Mouse (Mus musculus) kidney, postnatal 14 days (tissue): ENCODE results near the gene Ttpal.
"Not testable (repeated sequence)": the region's sequence is repeated elsewhere in the genome, so short reads cannot be mapped to it uniquely, and the experiment has no call there.

Source experiments
- DNase-seq: peaks from one replicate; pipeline ENCODE4 v3.0.0; 2022; ENCODE audit warnings: mixed read lengths

Ttpal gene

GRCm38 (mm10) chr2:163593636-163594282 is 8.4 kb upstream of the Ttpal start:
- DNase-seq: peak; percentile 51

GRCm38 (mm10) chr2:163595119-163595518 is 7.0 kb upstream of the Ttpal start:
- DNase-seq: peak; percentile 64

DNA sequence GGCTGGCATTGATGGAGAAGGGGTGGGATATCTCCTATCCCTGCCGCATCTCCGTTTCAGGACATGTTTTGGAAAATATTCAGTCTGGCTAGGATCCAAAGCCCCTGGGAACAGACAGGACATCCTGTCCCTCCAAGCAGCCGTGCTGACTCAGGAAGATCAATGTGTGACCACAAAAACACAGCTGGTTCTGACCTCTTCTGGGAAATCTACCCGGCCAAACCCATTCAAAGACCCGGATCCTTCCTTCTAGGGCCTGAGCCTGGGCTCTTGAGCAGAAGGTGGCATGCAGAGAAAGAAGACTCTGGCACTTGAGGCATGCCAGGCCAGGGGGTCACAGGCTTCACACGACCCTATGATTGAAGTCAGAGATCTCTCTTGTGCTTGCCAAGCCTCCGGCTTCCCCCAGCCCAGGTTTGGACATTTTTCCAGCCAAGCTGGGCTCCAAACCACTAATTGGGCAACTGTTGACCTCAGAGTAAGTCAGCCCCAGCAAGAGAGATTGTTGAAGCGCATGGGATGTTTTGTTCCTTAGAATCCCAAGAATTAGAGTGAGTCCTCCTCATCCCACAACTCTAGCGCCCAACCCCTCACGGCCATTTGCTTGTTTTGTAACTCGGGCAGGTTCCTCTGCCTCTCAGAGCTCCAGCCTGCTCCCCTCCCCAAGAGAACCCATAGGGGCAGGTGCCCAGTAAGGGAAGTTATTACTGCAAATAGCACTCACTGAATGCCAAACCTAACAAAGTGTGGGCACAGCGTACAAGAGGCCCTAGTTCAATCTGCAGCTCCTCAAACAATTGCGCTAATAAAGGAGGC is 5.8 kb upstream of the Ttpal start:
- DNase-seq: peak; percentile 91

DNA sequence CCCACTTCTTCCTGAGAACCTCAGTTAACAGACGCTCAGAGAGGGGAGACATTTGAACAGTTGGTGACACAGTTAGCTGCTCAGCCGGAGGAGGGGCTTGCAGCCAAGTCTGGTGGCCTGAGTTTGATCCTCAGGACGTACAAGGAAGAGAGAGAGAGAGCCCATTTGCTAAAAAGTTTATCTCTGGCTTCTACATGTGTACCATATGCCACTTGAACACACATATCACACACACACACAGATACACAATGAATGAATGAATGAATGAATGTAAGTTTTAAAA is 5.3 kb upstream of the Ttpal start:
- DNase-seq: no peak

DNA sequence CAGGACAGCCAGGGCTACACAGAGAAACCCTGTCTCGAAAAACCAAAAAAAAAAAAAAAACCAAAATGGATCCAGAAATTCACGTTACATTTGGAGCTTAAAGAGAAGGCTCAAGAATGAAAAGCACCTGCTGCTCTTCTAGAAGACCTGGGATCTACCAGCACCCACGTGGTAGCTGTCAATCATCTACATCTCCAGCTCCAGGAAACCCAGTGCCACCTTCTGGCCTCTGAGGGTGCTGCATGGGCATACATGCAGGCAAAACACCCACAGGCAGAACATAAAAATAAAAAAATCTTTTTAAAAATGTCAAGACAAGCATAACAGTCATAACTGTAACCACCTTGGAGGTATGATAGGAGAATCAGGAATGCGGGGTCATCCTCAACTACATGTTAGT is 4.5 kb upstream of the Ttpal start:
- peak; percentile 82 for DNase-seq

GRCm38 (mm10) chr2:163599226-163599625 is 2.9 kb upstream of the Ttpal start:
- DNase-seq: peak; percentile 73

DNA sequence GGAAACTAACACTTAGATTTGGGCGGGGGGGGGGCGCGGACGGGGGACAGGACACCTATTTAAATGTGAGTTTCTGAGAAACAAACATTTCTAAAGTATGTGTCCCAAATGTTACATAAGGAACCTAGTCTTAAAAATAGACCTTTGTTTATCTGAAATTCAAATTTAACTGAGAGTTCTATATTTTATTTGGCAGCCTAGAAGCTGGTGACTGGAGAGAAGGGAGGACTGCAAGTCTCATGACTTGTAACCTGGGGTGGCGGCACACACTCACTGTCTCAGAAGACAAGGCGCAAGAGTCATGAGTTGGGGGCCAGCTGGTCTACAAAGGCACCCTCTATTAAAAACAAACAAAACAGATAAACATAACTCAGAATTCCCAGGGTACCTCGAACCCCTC is 1.0 kb upstream of the Ttpal start:
- no peak for DNase-seq

- DNase-seq: no peak
Observed at GRCm38 (mm10) chr2:163601712-163602100, 408 bp upstream of the Ttpal start.

DNA sequence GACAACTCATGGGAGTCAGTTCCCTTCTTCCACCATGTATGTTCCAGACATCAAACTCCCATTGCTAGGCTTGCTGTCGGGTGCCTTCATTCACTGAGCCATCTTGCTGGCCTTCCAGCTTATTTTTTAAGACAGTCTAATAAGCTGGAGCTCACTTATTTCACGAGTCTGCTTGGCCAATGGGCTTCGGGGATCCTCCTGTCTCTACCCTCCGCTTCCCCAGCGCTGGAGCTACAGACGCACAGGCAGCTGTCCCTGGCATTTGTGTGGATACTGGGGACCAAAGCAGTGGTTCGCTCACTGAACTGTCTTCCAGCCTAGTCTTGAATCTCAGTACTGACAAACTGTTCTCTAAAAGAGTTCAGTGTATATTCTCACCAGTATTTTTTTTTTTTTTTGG is 4.0 kb downstream of the Ttpal start:
- no peak for DNase-seq

DNA sequence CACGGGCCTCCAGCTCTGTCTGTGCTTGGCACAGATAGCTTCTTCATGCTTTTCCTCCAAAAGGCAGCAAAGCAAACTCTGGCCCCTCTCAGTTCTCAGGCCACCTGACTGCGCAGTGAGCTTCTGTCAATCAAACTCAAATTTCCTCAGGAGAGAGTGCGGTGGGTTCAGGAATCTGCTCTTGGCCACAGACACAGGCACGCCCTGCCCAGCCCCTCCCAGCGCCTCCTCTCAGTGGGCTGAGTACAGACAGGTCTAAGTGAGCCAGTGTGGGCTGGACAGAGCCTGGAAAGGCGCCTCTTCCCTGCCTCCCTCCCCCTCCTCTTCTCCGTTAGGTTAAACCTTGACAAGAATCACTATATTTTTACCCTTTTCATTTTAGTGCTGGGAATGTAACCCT is 5.9 kb downstream of the Ttpal start:
- DNase-seq: no peak

DNA sequence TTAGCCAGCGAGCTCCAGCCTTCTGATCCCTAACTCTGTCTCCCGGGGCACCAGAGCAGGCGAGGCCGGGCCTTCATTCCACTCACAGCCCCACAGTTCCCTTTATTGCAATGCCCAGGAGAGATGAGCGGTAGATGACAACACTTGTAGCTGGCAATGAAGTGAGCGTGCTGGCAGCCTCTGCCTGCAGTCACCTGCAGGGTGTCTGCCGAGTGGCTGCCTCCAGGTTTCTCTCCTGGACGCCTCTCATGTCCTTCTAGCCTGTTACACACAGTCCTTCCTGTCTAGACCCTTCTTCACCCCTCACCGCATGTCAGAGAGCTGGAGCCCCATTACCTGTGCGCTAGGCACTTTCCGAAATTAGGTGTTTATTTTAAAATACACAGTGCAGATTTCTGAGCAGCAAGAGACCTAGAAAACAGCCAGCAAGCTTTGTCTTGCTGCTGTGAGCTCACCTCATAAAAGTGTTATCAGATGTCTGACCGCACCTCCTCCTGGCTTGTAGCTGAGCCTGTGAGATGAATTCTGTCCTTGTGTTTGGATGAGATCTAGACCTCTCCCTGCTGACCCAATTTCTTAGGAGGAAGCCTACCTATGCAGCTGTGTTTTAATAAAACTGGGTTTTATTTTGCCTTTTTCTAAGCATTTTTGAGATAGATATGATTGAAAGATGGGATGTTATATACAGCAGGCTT is 7.3 kb downstream of the Ttpal start:
- DNase-seq: no peak

DNA sequence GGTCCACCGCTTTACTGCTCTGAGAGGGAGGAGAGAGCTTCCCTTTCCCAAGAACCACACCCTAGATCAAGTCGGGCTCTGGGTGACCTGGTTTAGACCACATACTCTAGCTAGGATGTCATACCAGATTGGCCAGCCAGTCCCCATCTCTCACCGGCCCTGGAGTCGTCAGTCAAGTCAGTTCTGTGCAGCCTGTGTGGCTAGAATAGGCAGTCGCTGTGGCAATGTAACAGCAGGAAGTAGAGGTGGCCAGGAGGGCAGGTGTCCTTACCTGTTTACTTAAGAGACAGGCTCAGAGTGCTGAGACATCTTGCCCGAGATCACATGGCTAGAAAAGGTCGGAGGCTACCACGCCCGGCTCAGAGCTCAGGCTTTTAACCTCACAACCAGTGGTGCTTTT is 9.1 kb downstream of the Ttpal start:
- no peak for DNase-seq

DNA sequence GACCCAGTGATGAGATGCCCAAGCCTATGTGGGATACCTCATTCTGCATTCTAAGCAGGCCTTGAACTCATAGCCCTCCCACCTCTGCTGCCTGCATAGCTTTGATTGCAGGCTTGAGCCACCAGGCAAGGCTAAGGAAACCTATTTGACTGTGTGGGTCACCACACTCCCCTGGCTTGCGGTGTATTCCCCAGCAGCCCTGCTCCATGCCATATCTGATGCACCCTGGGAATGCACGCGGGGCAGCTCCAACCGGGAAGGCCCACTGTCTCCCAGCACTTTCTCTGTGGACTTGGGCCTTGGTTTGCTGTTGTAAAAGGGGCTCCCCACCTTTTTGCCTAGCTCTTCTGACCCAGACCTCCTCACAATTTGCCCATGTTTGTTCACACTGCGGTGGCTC is 11.1 kb downstream of the Ttpal start:
- DNase-seq: no peak

DNA sequence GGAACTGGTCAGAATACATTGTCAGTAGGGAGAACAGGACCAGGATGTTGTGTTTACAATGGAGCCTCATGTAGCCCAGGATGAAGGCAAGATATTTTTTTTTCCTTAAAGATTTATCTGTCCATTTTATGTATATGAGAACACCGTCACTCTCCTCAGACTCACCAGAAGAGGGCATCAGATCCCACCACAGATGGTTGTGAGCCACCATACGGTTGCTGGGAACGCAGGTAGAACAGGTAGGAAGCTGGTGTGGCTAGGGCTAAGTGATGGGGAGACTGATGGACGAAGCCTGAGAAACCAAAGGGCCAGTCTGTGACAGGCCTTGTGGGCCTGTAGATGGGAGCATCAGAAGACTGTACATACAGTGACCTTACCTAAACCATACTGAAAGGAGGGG is 11.9 kb downstream of the Ttpal start:
- DNase-seq: no peak

DNA sequence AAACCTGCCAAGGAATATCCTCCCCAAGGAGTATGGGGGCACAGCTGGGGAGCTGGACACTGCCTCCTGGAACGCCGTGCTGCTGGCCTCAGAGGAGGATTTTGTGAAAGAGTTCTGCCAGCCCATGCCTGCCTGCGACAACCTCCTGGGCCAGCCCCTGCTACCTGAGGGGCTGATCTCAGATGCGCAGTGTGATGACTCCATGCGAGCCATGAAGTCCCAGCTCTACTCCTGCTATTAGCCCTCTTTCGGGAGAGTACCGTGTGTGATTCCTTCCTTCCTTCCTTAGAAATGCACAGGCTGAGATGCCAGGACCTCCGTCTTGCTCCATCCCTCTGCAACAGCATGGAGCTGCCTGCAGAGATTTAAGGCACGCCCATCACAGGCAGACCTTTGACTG is 13.3 kb downstream of the Ttpal start:
- DNase-seq: no peak

- no peak for DNase-seq
Observed at GRCm38 (mm10) chr2:163615906-163616651, 14.0 kb downstream of the Ttpal start.

DNA sequence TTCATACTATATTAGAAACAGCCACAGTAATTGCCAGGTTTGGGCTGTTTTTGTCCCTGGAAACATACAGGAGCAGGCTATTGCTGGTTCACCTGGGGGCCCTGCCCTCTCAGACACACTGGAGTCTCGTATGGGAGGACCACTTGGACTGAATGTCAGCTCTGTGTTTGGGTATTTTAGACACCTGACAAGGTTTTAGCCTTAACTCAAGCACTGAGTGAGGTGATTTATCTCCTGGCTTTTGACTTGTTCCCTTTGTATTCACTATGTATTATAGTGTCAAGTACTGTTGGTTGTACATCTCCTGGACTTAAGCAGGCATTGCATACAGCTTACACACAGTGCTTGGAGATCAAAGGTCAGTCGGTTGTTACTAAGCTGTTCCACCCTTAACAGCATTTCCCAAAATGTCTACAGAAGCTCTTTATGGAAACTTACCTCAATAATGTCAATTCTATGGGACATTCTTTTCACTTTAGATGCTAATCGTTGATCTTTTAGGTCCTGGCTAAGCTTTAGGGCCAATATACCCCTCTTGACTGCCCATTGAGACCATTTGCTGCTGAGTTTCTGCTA is 14.6 kb downstream of the Ttpal start:
- no peak for DNase-seq

- DNase-seq: no peak
Observed at GRCm38 (mm10) chr2:163617232-163617863, 15.2 kb downstream of the Ttpal start.

GRCm38 (mm10) chr2:163617874-163618273 is 15.8 kb downstream of the Ttpal start:
- DNase-seq: no peak

DNA sequence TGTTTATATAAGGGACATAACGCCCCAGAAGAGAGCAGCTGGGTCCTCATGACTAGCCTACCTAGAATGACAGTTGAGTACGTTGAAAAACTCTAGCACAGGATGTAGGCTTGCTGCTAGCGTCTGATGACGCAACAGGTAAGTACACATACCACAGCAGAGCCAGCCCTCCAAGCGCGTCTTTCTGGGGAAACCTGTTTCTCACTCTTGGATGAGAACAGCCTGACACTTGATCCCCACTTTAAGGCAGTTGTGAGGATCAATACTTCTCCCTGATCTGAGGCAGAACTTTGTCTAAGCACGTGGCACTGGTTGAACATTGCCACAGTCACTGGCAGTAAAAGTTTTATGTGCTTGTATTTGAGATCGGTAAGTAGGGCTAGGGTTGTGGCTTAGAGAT is 18.3 kb downstream of the Ttpal start:
- DNase-seq: no peak

GRCm38 (mm10) chr2:163621401-163621800 is 19.3 kb downstream of the Ttpal start:
- DNase-seq: not testable (repeated sequence)

DNA sequence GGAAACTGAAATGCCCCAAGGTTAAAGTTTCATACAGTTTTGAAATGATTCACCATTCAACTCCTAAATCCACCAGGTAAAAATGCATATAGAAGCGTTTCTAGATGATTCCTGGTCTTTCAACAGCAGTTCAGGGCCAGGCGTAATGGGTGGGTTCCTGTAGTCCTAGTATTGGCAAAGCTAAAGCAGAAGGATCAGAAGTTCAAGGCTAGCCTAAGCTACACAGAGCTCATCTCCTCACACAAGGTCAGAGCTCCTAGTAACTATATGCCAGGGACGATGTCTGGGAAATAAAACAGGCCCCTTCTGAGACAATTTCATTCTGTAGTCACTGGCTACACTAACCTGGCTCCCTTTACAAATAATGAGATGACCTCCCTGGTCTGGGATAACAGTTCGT is 29.1 kb downstream of the Ttpal start:
- DNase-seq: no peak

- no peak for DNase-seq
Observed at GRCm38 (mm10) chr2:163631715-163632114, 29.6 kb downstream of the Ttpal start.
